Mouse (Mus musculus) adrenal gland, postnatal 25 days (tissue): Measurements from ENCODE around the gene Cenpu. TPM values are rescaled to one million over a fixed set of nuclear protein-coding genes. Genes with fewer than 3 reads are reported as not detected.
"Not testable (repeated sequence)": the region's sequence is repeated elsewhere in the genome, so short reads cannot be mapped to it uniquely, and the experiment has no call there.

ENCODE experiments used
- DNase-seq: peaks from one replicate; pipeline ENCODE4 v3.0.0; 2021; ENCODE audit warnings: mixed read lengths
- total RNA-seq: library from RNA; stranded (reverse); gene quantifications from 2 replicates; pipeline ENCODE4 v1.2.3, GENCODE M21; 2021

Gene Cenpu
- total RNA-seq, 1 experiment from 2014 or later, result 1.2 TPM

GRCm38 (mm10) chr8:46550058-46550457 lies 1.8 kb upstream of the Cenpu start:
- DNase-seq, result no peak

- DNase-seq, result no peak
Measured at GRCm38 (mm10) chr8:46551029-46551428, 799 bp upstream of the Cenpu start.

GRCm38 (mm10) chr8:46552441-46552765 lies 575 bp downstream of the Cenpu start:
- peak; percentile 23 for DNase-seq

- DNase-seq, result peak; percentile 60
Measured at GRCm38 (mm10) chr8:46559428-46559827, 7.6 kb downstream of the Cenpu start.

- DNase-seq, result peak; percentile 44
Measured at GRCm38 (mm10) chr8:46562333-46562732, 10.5 kb downstream of the Cenpu start.

GRCm38 (mm10) chr8:46566914-46567529 lies 15.2 kb downstream of the Cenpu start:
- DNase-seq, result no peak

- no peak for DNase-seq
Measured at GRCm38 (mm10) chr8:46567946-46568345, 16.1 kb downstream of the Cenpu start.

- no peak for DNase-seq
Measured at GRCm38 (mm10) chr8:46568942-46569341, 17.1 kb downstream of the Cenpu start.

- no peak for DNase-seq
Measured at GRCm38 (mm10) chr8:46569659-46570441, 18.0 kb downstream of the Cenpu start.

- no peak for DNase-seq
Measured at GRCm38 (mm10) chr8:46570673-46571072, 18.8 kb downstream of the Cenpu start.

GRCm38 (mm10) chr8:46573446-46573845 lies 21.6 kb downstream of the Cenpu start:
- DNase-seq, result no peak

GRCm38 (mm10) chr8:46573964-46574363 lies 22.1 kb downstream of the Cenpu start:
- DNase-seq, result no peak

- DNase-seq, result no peak
Measured at GRCm38 (mm10) chr8:46578794-46579193, 27.0 kb downstream of the Cenpu start.

GRCm38 (mm10) chr8:46584328-46584727 lies 32.5 kb downstream of the Cenpu start:
- not testable (repeated sequence) for DNase-seq

- DNase-seq, result no peak
Measured at GRCm38 (mm10) chr8:46585576-46585975, 33.7 kb downstream of the Cenpu start.

- no peak for DNase-seq
Measured at GRCm38 (mm10) chr8:46587911-46588310, 36.1 kb downstream of the Cenpu start.

GRCm38 (mm10) chr8:46588663-46589062 lies 36.8 kb downstream of the Cenpu start:
- no peak for DNase-seq

- DNase-seq, result no peak
Measured at GRCm38 (mm10) chr8:46593067-46593466, 41.2 kb downstream of the Cenpu start.

- no peak for DNase-seq
Measured at GRCm38 (mm10) chr8:46593772-46594171, 41.9 kb downstream of the Cenpu start.

GRCm38 (mm10) chr8:46595593-46595992 lies 43.8 kb downstream of the Cenpu start:
- peak; percentile 17 for DNase-seq

GRCm38 (mm10) chr8:46596530-46596929 lies 44.7 kb downstream of the Cenpu start:
- DNase-seq, result no peak

- DNase-seq, result no peak
Measured at GRCm38 (mm10) chr8:46597411-46597810, 45.6 kb downstream of the Cenpu start.

GRCm38 (mm10) chr8:46598114-46598513 lies 46.3 kb downstream of the Cenpu start:
- no peak for DNase-seq

- DNase-seq, result no peak
Measured at GRCm38 (mm10) chr8:46598753-46599152, 46.9 kb downstream of the Cenpu start.
